Mouse (Mus musculus): ENCODE measurements around the gene Ccl1.

DNA sequence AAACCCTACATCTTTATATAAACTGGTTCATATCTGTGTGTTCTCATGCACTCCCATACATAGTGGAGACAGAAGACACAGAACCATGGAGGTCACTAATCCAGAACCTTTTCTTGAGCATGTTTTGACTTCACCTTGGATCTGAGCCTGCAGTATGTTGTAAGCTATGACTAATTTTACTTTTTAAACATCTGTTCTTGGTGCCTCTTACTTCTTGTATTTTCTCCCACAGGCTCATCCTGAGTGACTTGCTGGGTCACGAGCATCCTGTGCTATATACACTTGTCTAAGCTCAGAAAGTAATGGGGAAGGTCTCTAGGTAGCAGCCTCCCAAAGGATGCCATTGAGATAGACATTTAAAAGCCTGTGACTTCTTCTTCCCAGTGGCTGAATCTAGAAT is 172.5 kb downstream of the Ccl1 start:
- no peak for TF ChIP-seq TAL1 (IDR thresholded peaks at IDR 0.05; ENCODE audit: low read length)
- no peak for TF ChIP-seq GATA1 (IDR thresholded peaks at IDR 0.05; ENCODE audit: low read length)
